Mouse (Mus musculus) erythroblast, adult 5-6 weeks (primary cell): ENCODE data around the gene Unc13b. TPM values are rescaled to one million over a fixed set of nuclear protein-coding genes. Genes with fewer than 3 reads are reported as not detected.
A peak's percentile ranks its signal among the peaks of the same experiment; 100 is the strongest.

Source experiments
- ATAC-seq: replicated peaks from 2 replicates; pipeline ENCODE4 v1.8.0; 2016; ENCODE audit warnings: moderate number of reproducible peaks, mild to moderate bottlenecking, moderate TSS enrichment, inconsistent platforms; ENCODE audit not compliant: poor library complexity, low FRiP score, severe bottlenecking
- total RNA-seq, 2 experiments: library from RNA; stranded (forward) in 1 of 2; stranded (reverse) in 1 of 2; fragments of 150-400 nt in 1 of 2; fragments of 200-764, 138-1000 nt in 1 of 2; gene quantifications; 2 replicates each; pipeline versions ENCODE4 v1.2.3 to v1.2.4; 2015 to 2017; ENCODE audit warnings: low replicate concordance in 2 of 2

The Unc13b gene
- total RNA-seq, 2 experiments from 2014 or later = not detected

- ATAC-seq = no peak
Observed at GRCm38 (mm10) chr4:43036356-43036755, 22.4 kb upstream of the Unc13b start.

GRCm38 (mm10) chr4:43037860-43038566 lies 20.7 kb upstream of the Unc13b start:
- peak; percentile 74 for ATAC-seq

GRCm38 (mm10) chr4:43038567-43039495 lies 19.9 kb upstream of the Unc13b start:
- ATAC-seq = peak; percentile 59

GRCm38 (mm10) chr4:43039609-43040008 lies 19.1 kb upstream of the Unc13b start:
- ATAC-seq = no peak

- ATAC-seq = peak; percentile 78
Observed at GRCm38 (mm10) chr4:43040114-43040572, 18.6 kb upstream of the Unc13b start.

- no peak for ATAC-seq
Observed at GRCm38 (mm10) chr4:43040881-43041547, 17.7 kb upstream of the Unc13b start.

GRCm38 (mm10) chr4:43043644-43044357 lies 15.0 kb upstream of the Unc13b start:
- ATAC-seq = no peak

GRCm38 (mm10) chr4:43044673-43045072 lies 14.1 kb upstream of the Unc13b start:
- ATAC-seq = no peak

- no peak for ATAC-seq
Observed at GRCm38 (mm10) chr4:43045285-43045658, 13.5 kb upstream of the Unc13b start.

- ATAC-seq = peak; percentile 86
Observed at GRCm38 (mm10) chr4:43045659-43046302, 13.0 kb upstream of the Unc13b start, which contains the start of gene Fam214b. Fam214b (minus strand) TSS chr4:43046220.

- ATAC-seq = no peak
Observed at GRCm38 (mm10) chr4:43046607-43047006, 12.1 kb upstream of the Unc13b start.

- peak; percentile 58; the same call in 1 of the 2 replicates for ATAC-seq
Observed at GRCm38 (mm10) chr4:43047231-43047630, 11.5 kb upstream of the Unc13b start.

GRCm38 (mm10) chr4:43052627-43053026 lies 6.1 kb upstream of the Unc13b start:
- ATAC-seq = peak; percentile 92

GRCm38 (mm10) chr4:43057654-43058053 lies 1.1 kb upstream of the Unc13b start:
- no peak for ATAC-seq

GRCm38 (mm10) chr4:43058392-43058752 lies 381 bp upstream of the Unc13b start:
- no peak; the same call in 1 of the 2 replicates for ATAC-seq

GRCm38 (mm10) chr4:43059697-43060096 lies 944 bp downstream of the Unc13b start:
- ATAC-seq = no peak

GRCm38 (mm10) chr4:43060286-43060685 lies 1.5 kb downstream of the Unc13b start:
- no peak for ATAC-seq

- no peak for ATAC-seq
Observed at GRCm38 (mm10) chr4:43065471-43065870, 6.7 kb downstream of the Unc13b start.

- ATAC-seq = no peak
Observed at GRCm38 (mm10) chr4:43074923-43075322, 16.2 kb downstream of the Unc13b start.
